Mouse (Mus musculus): ENCODE measurements at regions not wholly inside any gene's neighbourhood (a gene's known extent, or its start where the extent isn't known, plus 50 kb on each side); places are given as distances from the start of the nearest gene placed in this dataset.

GRCm38 (mm10) chr19:60040721-60041120, 97.3 kb upstream of the Rab11fip2 start:
- no peak for DNase-seq (ENCODE audit: extremely low spot score in 1 of 2, low spot score in 1 of 2)

- DNase-seq (ENCODE audit: extremely low spot score in 1 of 2, low spot score in 1 of 2) = no peak
Observed at GRCm38 (mm10) chr19:60032667-60033066, 89.2 kb upstream of the Rab11fip2 start.

GRCm38 (mm10) chr19:60030212-60030788, 86.8 kb upstream of the Rab11fip2 start:
- DNase-seq (ENCODE audit: extremely low spot score in 1 of 2, low spot score in 1 of 2) = no peak

- no peak for DNase-seq (ENCODE audit: extremely low spot score in 1 of 2, low spot score in 1 of 2)
Observed at GRCm38 (mm10) chr19:60029720-60030119, 86.3 kb upstream of the Rab11fip2 start.

- no peak for DNase-seq (ENCODE audit: extremely low spot score in 1 of 2, low spot score in 1 of 2)
Observed at GRCm38 (mm10) chr19:60015614-60016300, 72.3 kb upstream of the Rab11fip2 start.

- peak in 1 of 2 experiments; percentile 2 for DNase-seq (ENCODE audit: extremely low spot score in 1 of 2, low spot score in 1 of 2)
Observed at GRCm38 (mm10) chr19:59995557-59995956, 52.1 kb upstream of the Rab11fip2 start.
